Mouse (Mus musculus) layer of hippocampus, adult 18-20 months (tissue): Measurements from ENCODE around the gene Tnfsf15. TPM values are rescaled to one million over a fixed set of nuclear protein-coding genes. Genes with fewer than 3 reads are reported as not detected.
A peak's percentile ranks its signal among the peaks of the same experiment; 100 is the strongest.

ENCODE experiments used
- DNase-seq, 2 experiments: peaks; one replicate each; pipeline ENCODE4 v3.0.0; 2022; ENCODE audit warnings: low spot score in 2 of 2
- total RNA-seq, 2 experiments: library from RNA; stranded (reverse); gene quantifications; 2 replicates each; pipeline ENCODE4 v1.2.3; 2021

Gene Tnfsf15
- total RNA-seq, 2 experiments from 2014 or later = not detected

GRCm38 (mm10) chr4:63742763-63743371, 2.0 kb downstream of the Tnfsf15 start:
- DNase-seq = no peak

GRCm38 (mm10) chr4:63742101-63742500, 2.8 kb downstream of the Tnfsf15 start:
- no peak for DNase-seq

GRCm38 (mm10) chr4:63740761-63741160, 4.2 kb downstream of the Tnfsf15 start:
- no peak for DNase-seq

- DNase-seq = no peak
These were observed 4.9 kb downstream of the Tnfsf15 start for GRCm38 (mm10) chr4:63740001-63740400.

- peak in 1 of 2 experiments; percentile 13 for DNase-seq
These were observed 5.4 kb downstream of the Tnfsf15 start for GRCm38 (mm10) chr4:63739524-63739923.

GRCm38 (mm10) chr4:63738364-63738997, 6.4 kb downstream of the Tnfsf15 start:
- DNase-seq = no peak

GRCm38 (mm10) chr4:63731299-63731698, 13.6 kb downstream of the Tnfsf15 start:
- DNase-seq = no peak

- no peak for DNase-seq
These were observed 18.2 kb downstream of the Tnfsf15 start for GRCm38 (mm10) chr4:63726727-63727126.

GRCm38 (mm10) chr4:63725981-63726380, 18.9 kb downstream of the Tnfsf15 start:
- no peak for DNase-seq

GRCm38 (mm10) chr4:63717922-63718643, 26.8 kb downstream of the Tnfsf15 start:
- DNase-seq = no peak

GRCm38 (mm10) chr4:63711886-63712285, 33.0 kb downstream of the Tnfsf15 start:
- DNase-seq = no peak

GRCm38 (mm10) chr4:63710431-63711220, 34.3 kb downstream of the Tnfsf15 start:
- no peak for DNase-seq

- DNase-seq = no peak
These were observed 38.5 kb downstream of the Tnfsf15 start for GRCm38 (mm10) chr4:63706279-63706971.

- DNase-seq = no peak
These were observed 40.7 kb downstream of the Tnfsf15 start for GRCm38 (mm10) chr4:63704232-63704631.

- DNase-seq = no peak
These were observed 41.2 kb downstream of the Tnfsf15 start for GRCm38 (mm10) chr4:63703686-63704085.

GRCm38 (mm10) chr4:63702006-63702704, 42.8 kb downstream of the Tnfsf15 start:
- DNase-seq = no peak

- no peak for DNase-seq
These were observed 45.2 kb downstream of the Tnfsf15 start for GRCm38 (mm10) chr4:63699749-63700148.

GRCm38 (mm10) chr4:63696921-63697320, 48.0 kb downstream of the Tnfsf15 start:
- no peak for DNase-seq

GRCm38 (mm10) chr4:63692351-63692750, 52.6 kb downstream of the Tnfsf15 start:
- no peak for DNase-seq

- DNase-seq = no peak
These were observed 57.5 kb downstream of the Tnfsf15 start for GRCm38 (mm10) chr4:63687429-63687828.
